Mouse (Mus musculus) stomach, postnatal 0 days (tissue): Measurements from ENCODE around the gene Tgds.

Source experiments
- CTCF ChIP-seq: IDR thresholded peaks from 2 replicates; pipeline ENCODE4 v1.5.1; 2016; ENCODE audit warnings: antibody characterized with exemption, low read depth, mild to moderate bottlenecking, moderate library complexity
- EP300 ChIP-seq: optimal IDR thresholded peaks from 2 replicates; pipeline ENCODE3; 2016; ENCODE audit warnings: antibody characterized with exemption

DNA sequence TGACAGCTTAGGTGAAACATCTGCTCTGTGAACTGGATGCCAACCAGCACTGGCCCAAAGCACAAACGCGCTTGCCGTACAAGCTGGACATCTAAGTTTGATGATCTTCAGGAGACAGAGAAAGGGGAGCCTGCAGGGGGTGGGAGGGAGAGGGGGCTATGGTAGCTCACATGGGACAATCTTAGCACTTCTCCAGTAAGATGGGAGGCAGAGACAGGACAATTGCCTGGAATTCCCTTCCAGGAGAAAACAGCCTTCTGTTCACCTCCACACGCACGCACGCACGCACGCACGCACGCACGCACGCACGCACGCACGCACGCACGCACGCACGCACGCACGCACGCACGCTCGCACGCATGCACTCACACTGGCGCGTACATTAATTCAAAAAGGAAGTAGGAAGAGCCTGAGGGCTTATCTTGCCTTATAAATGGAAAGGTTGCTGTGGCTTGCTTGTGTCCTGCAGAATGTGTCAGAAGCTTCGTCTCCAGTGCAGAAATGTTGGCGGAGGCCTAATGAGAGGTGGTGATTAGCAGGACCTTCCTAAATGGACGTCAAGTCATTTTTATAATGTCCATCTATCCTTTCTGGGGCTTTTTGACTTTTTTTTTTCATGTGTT, 42.6 kb upstream of the Tgds start:
- no peak for TF ChIP-seq CTCF
- TF ChIP-seq EP300: no peak
